Mouse (Mus musculus): Measurements from ENCODE around the gene Hpse2. TPM values are rescaled to one million over a fixed set of nuclear protein-coding genes. Genes with fewer than 3 reads are reported as not detected.

Gene Hpse2
- polyA plus RNA-seq, 1 experiment from 2014 or later, result 11.4 TPM

GRCm38 (mm10) chr19:42769648-42770047, 618.5 kb downstream of the Hpse2 start:
- Histone ChIP-seq H3K4me3 (ENCODE audit: low read depth, low read length) (no peak overlapping the region), H3K9ac (no peak overlapping the region), H3K9me3 (ENCODE audit: low read depth, low read length) (no peaks in the 10 kb centered on the region), H3K36me3 (ENCODE audit: insufficient read depth) (peaks cover 19% of the 10 kb centered on the region; the same call in 1 of the 2 replicates), H3K27ac (ENCODE audit: low read depth) (no peak overlapping the region), H3K4me2 (no peak overlapping the region), H3K27me3 (ENCODE audit: insufficient read depth, low read length) (no peaks in the 10 kb centered on the region), H3K4me1 (ENCODE audit: insufficient read depth) (no peaks in the 10 kb centered on the region)
- 82% methylated on average over 10 of the region's 10 CpGs for WGBS
- ATAC-seq (ENCODE audit: insufficient read depth), result no peak
- no peak for DNase-seq
- no peak for TF ChIP-seq CTCF (IDR thresholded peaks at IDR 0.05; ENCODE audit: low read depth)

GRCm38 (mm10) chr19:42767361-42767760, 620.8 kb downstream of the Hpse2 start:
- whole genome bisulfite sequencing, result 54% methylated on average over 8 of the region's 8 CpGs
- H3K27me3 ChIP-seq (ENCODE audit: insufficient read depth, low read length), result no peaks in the 10 kb centered on the region
- no peak for TF ChIP-seq CTCF (IDR thresholded peaks at IDR 0.05; ENCODE audit: low read depth)

GRCm38 (mm10) chr19:42764398-42764797, 623.8 kb downstream of the Hpse2 start:
- TF ChIP-seq CTCF (IDR thresholded peaks at IDR 0.05; ENCODE audit: low read depth), result no peak
- Histone ChIP-seq H3K9ac (no peak overlapping the region), H3K4me1 (ENCODE audit: insufficient read depth) (no peaks in the 10 kb centered on the region), H3K4me3 (ENCODE audit: low read depth, low read length) (no peak overlapping the region), H3K27me3 (ENCODE audit: insufficient read depth, low read length) (no peaks in the 10 kb centered on the region), H3K36me3 (ENCODE audit: insufficient read depth) (peaks cover 11% of the 10 kb centered on the region; the same call in 1 of the 2 replicates), H3K27ac (ENCODE audit: low read depth) (no peak overlapping the region), H3K9me3 (ENCODE audit: low read depth, low read length) (no peaks in the 10 kb centered on the region), H3K4me2 (no peak overlapping the region)
- DNase-seq (no peak), ATAC-seq (ENCODE audit: insufficient read depth) (0 out of 2 replicates have a peak, but pooled peaks have one; percentile 35)
- 71% methylated on average over 10 of the region's 10 CpGs for WGBS

More at GRCm38 (mm10) chr19:42767361-42767760, 620.8 kb downstream of the Hpse2 start:
- no peak overlapping the region for H3K4me3 ChIP-seq (ENCODE audit: low read depth, low read length)
- H3K36me3 ChIP-seq (ENCODE audit: insufficient read depth), result peaks cover 19% of the 10 kb centered on the region; the same call in 1 of the 2 replicates
- no peaks in the 10 kb centered on the region for H3K9me3 ChIP-seq (ENCODE audit: low read depth, low read length)
- H3K27ac ChIP-seq (ENCODE audit: low read depth), result no peak overlapping the region
- DNase-seq (no peak), ATAC-seq (ENCODE audit: insufficient read depth) (no peak)
- no peak overlapping the region for H3K4me2 ChIP-seq
- H3K4me1 ChIP-seq (ENCODE audit: insufficient read depth), result no peaks in the 10 kb centered on the region
- H3K9ac ChIP-seq, result no peak overlapping the region

GRCm38 (mm10) chr19:42756671-42757070, 631.5 kb downstream of the Hpse2 start:
- Histone ChIP-seq H3K36me3 (ENCODE audit: insufficient read depth) (0 out of 2 replicates have a peak, but pooled peaks cover 3% of the 10 kb centered on the region), H3K4me3 (ENCODE audit: low read depth, low read length) (no peak overlapping the region), H3K9me3 (ENCODE audit: low read depth, low read length) (no peaks in the 10 kb centered on the region), H3K4me2 (no peak overlapping the region), H3K9ac (no peak overlapping the region), H3K4me1 (ENCODE audit: insufficient read depth) (peaks cover 15% of the 10 kb centered on the region), H3K27me3 (ENCODE audit: insufficient read depth, low read length) (no peaks in the 10 kb centered on the region), H3K27ac (ENCODE audit: low read depth) (no peak overlapping the region)
- 80% methylated on average over 6 of the region's 6 CpGs for WGBS
- ATAC-seq (ENCODE audit: insufficient read depth) (no peak), DNase-seq (no peak)
- TF ChIP-seq CTCF (IDR thresholded peaks at IDR 0.05; ENCODE audit: low read depth), result no peak

- 40% methylated on average over 15 of the region's 15 CpGs for WGBS
- no peak for TF ChIP-seq CTCF (IDR thresholded peaks at IDR 0.05; ENCODE audit: low read depth)
- no peak overlapping the region for H3K9ac ChIP-seq
- no peak overlapping the region for H3K4me3 ChIP-seq (ENCODE audit: low read depth, low read length)
- no peak overlapping the region for H3K4me2 ChIP-seq
- no peaks in the 10 kb centered on the region for H3K27me3 ChIP-seq (ENCODE audit: insufficient read depth, low read length)
- 0 out of 2 replicates have a peak, but pooled peaks cover 3% of the 10 kb centered on the region for H3K36me3 ChIP-seq (ENCODE audit: insufficient read depth)
- DNase-seq (peak; percentile 52), ATAC-seq (ENCODE audit: insufficient read depth) (no peak)
- H3K27ac ChIP-seq (ENCODE audit: low read depth), result no peak overlapping the region
- peaks cover 16% of the 10 kb centered on the region for H3K4me1 ChIP-seq (ENCODE audit: insufficient read depth)
- H3K9me3 ChIP-seq (ENCODE audit: low read depth, low read length), result no peaks in the 10 kb centered on the region
Measured at GRCm38 (mm10) chr19:42755148-42755870, 632.8 kb downstream of the Hpse2 start.

GRCm38 (mm10) chr19:42753141-42753917, 634.8 kb downstream of the Hpse2 start:
- peak; percentile 59 for ATAC-seq (ENCODE audit: insufficient read depth)
- Histone ChIP-seq H3K27ac (ENCODE audit: low read depth) (peak overlapping the region; percentile 97), H3K4me2 (peak overlapping the region; percentile 86), H3K9ac (peak overlapping the region; percentile 78), H3K27me3 (ENCODE audit: insufficient read depth, low read length) (no peaks in the 10 kb centered on the region), H3K36me3 (ENCODE audit: insufficient read depth) (no peaks in the 10 kb centered on the region), H3K4me3 (ENCODE audit: low read depth, low read length) (peak overlapping the region; percentile 42), H3K4me1 (ENCODE audit: insufficient read depth) (peaks cover 21% of the 10 kb centered on the region), H3K9me3 (ENCODE audit: low read depth, low read length) (no peaks in the 10 kb centered on the region)
- DNase-seq, result peak; percentile 95
- 11% methylated on average over 11 of the region's 11 CpGs for WGBS
- TF ChIP-seq CTCF (IDR thresholded peaks at IDR 0.05; ENCODE audit: low read depth), result no peak
